ENCODE assay signal across 8 mouse cellular contexts in genomic region chr16:10843486-10844318, GRCm38 (mm10). TPM values are rescaled to one million over a fixed set of nuclear protein-coding genes. Genes with fewer than 3 reads are reported as not detected.
DNase-seq lines count a peak whose midpoint lies in the region; ATAC-seq and TF ChIP-seq lines count a peak whose summit lies in the region.

No protein-coding gene starts in this region.

- no peaks in the 10 kb centered on the region for H3K36me3 ChIP-seq in forebrain, postnatal 0 days (ENCODE audit: insufficient read depth)
- no peaks in the 10 kb centered on the region for H3K36me3 ChIP-seq in intestine, embryonic 15.5 days
- no peaks in the 10 kb centered on the region for H3K36me3 ChIP-seq in neural tube, embryonic 13.5 days

- H3K4me1 ChIP-seq in forebrain, postnatal 0 days (ENCODE audit: insufficient read depth), result no peaks in the 10 kb centered on the region
- peaks cover 19% of the 10 kb centered on the region; the same call in 1 of the 2 replicates for H3K4me1 ChIP-seq in intestine, embryonic 15.5 days (replicated peaks)
- peaks cover 9% of the 10 kb centered on the region for H3K4me1 ChIP-seq in lung, adult 2 months (ENCODE audit: control insufficient read depth, insufficient read depth, low read length)
- peaks cover 21% of the 10 kb centered on the region; the same call in 1 of the 2 replicates for H3K4me1 ChIP-seq in neural tube, embryonic 13.5 days (replicated peaks)

- 0 out of 2 replicates have a peak overlapping the region, but pooled peaks have one; percentile 26 for H3K9ac ChIP-seq in forebrain, postnatal 0 days
- 0 out of 2 replicates have a peak overlapping the region, but pooled peaks have one; percentile 8 for H3K9ac ChIP-seq in intestine, embryonic 15.5 days
- peak overlapping the region; percentile 26; the same call in 1 of the 2 replicates for H3K9ac ChIP-seq in neural tube, embryonic 13.5 days

- peak; percentile 86 for DNase-seq in CD4-positive, CD25-positive, alpha-beta regulatory T cell, adult 2 months (ENCODE audit: low read depth, low spot score)
- peak; percentile 59 for DNase-seq in adipocyte (ENCODE audit: low spot score)
- peak; percentile 39 for DNase-seq in forebrain, postnatal 0 days
- DNase-seq in lung, adult 2 months, result peak; percentile 35
- DNase-seq in urinary bladder, postnatal 25 days (ENCODE audit: low spot score), result no peak
- no peak for DNase-seq in frontal cortex, postnatal 14 days (ENCODE audit: low spot score in 2 of 2)

- H3K4me3 ChIP-seq in forebrain, postnatal 0 days (ENCODE audit: low read depth, low read length), result no peak overlapping the region
- no peak overlapping the region; the same call in 1 of the 2 replicates for H3K4me3 ChIP-seq in intestine, embryonic 15.5 days (replicated peaks)
- peak overlapping the region; percentile 35 for H3K4me3 ChIP-seq in lung, adult 2 months (replicated peaks; ENCODE audit: extremely low read depth, low read depth, low read length)
- H3K4me3 ChIP-seq in neural tube, embryonic 13.5 days, result no peak overlapping the region; the same call in 1 of the 2 replicates

- H3K4me2 ChIP-seq in forebrain, postnatal 0 days (ENCODE audit: low read depth), result peak overlapping the region; percentile 40
- H3K4me2 ChIP-seq in intestine, embryonic 15.5 days (replicated peaks), result peak overlapping the region; percentile 50
- H3K4me2 ChIP-seq in neural tube, embryonic 13.5 days, result peak overlapping the region; percentile 45

- ATAC-seq in forebrain, postnatal 0 days, result peak; percentile 51
- ATAC-seq in intestine, embryonic 15.5 days, result no peak
- ATAC-seq in neural tube, embryonic 13.5 days (ENCODE audit: low read depth), result no peak

- H3K9me3 ChIP-seq in forebrain, postnatal 0 days (ENCODE audit: low read length), result no peaks in the 10 kb centered on the region
- H3K9me3 ChIP-seq in intestine, embryonic 15.5 days, result no peaks in the 10 kb centered on the region
- no peaks in the 10 kb centered on the region for H3K9me3 ChIP-seq in neural tube, embryonic 13.5 days

- no peak overlapping the region for H3K27ac ChIP-seq in forebrain, postnatal 0 days (ENCODE audit: low read depth, low read length)
- peak overlapping the region; percentile 44 for H3K27ac ChIP-seq in intestine, embryonic 15.5 days
- H3K27ac ChIP-seq in neural tube, embryonic 13.5 days (replicated peaks), result no peak overlapping the region; the same call in 1 of the 2 replicates

- WGBS in forebrain, postnatal 0 days, result 17% methylated on average over 18 of the region's 18 CpGs
- 19% methylated on average over 18 of the region's 18 CpGs for WGBS in intestine, embryonic 15.5 days
- 8% methylated on average over 18 of the region's 18 CpGs for WGBS in lung, adult 2 months
- 28% methylated on average over 18 of the region's 18 CpGs for WGBS in neural tube, embryonic 13.5 days

- no peaks in the 10 kb centered on the region for H3K27me3 ChIP-seq in forebrain, postnatal 0 days (ENCODE audit: insufficient read depth, low read length)
- H3K27me3 ChIP-seq in intestine, embryonic 15.5 days (replicated peaks), result no peaks in the 10 kb centered on the region
- H3K27me3 ChIP-seq in neural tube, embryonic 13.5 days, result no peaks in the 10 kb centered on the region

- TF ChIP-seq POLR2A in lung, adult 2 months (IDR thresholded peaks at IDR 0.05; ENCODE audit: borderline replicate concordance, extremely low read depth, low read depth, low read length), result no peak

- TF ChIP-seq CTCF in forebrain, postnatal 0 days (IDR thresholded peaks at IDR 0.05; ENCODE audit: low read depth), result no peak
- TF ChIP-seq CTCF in lung, adult 2 months (IDR thresholded peaks at IDR 0.05; ENCODE audit: insufficient read depth, low read length), result no peak

RNA-seq across cellular contexts. Expression of gene Rmi2, which starts 8.8 kb away (rescaled TPM):
- 0.69 and 0.76 TPM in 2 replicates for total RNA-seq in forebrain, postnatal 0 days (2014; rRNA removed)
- polyA plus RNA-seq in forebrain, postnatal 0 days (2015; fragmentation: Nextera tagmentation; extraction: Ambion mirVana), result 0.30 and 0.35 TPM in 2 replicates
- polyA plus RNA-seq in intestine, embryonic 15.5 days (2015; fragmentation: Nextera tagmentation; extraction: Ambion mirVana), result 2.8 and 4.1 TPM in 2 replicates
- polyA plus RNA-seq in lung, adult 2 months (2012; rRNA removed), result 0.38 and 1.0 TPM in 2 replicates
- polyA plus RNA-seq in neural tube, embryonic 13.5 days (2015; fragmentation: Nextera tagmentation; extraction: Ambion mirVana), result 0.55 and 0.68 TPM in 2 replicates

RNA-seq across cellular contexts. Expression of gene Gm11172, which starts 31.0 kb away (rescaled TPM):
- total RNA-seq in forebrain, postnatal 0 days (2014; rRNA removed), result not detected in 2 replicates
- not detected in 2 replicates for polyA plus RNA-seq in forebrain, postnatal 0 days (2015; fragmentation: Nextera tagmentation; extraction: Ambion mirVana)
- not detected in 2 replicates for polyA plus RNA-seq in intestine, embryonic 15.5 days (2015; fragmentation: Nextera tagmentation; extraction: Ambion mirVana)
- not detected in 2 replicates for polyA plus RNA-seq in lung, adult 2 months (2012; rRNA removed)
- not detected in 2 replicates for polyA plus RNA-seq in neural tube, embryonic 13.5 days (2015; fragmentation: Nextera tagmentation; extraction: Ambion mirVana)

RNA-seq across cellular contexts. Expression of gene Prm1, which starts 38.1 kb away (rescaled TPM):
- total RNA-seq in forebrain, postnatal 0 days (2014; rRNA removed), result not detected in 2 replicates
- not detected in 2 replicates for polyA plus RNA-seq in forebrain, postnatal 0 days (2015; fragmentation: Nextera tagmentation; extraction: Ambion mirVana)
- not detected in 2 replicates for polyA plus RNA-seq in intestine, embryonic 15.5 days (2015; fragmentation: Nextera tagmentation; extraction: Ambion mirVana)
- 0.36 and 1.8 TPM in 2 replicates for polyA plus RNA-seq in lung, adult 2 months (2012; rRNA removed)
- 0.64 TPM in 1 of 2 replicates, not detected in the other for polyA plus RNA-seq in neural tube, embryonic 13.5 days (2015; fragmentation: Nextera tagmentation; extraction: Ambion mirVana)

RNA-seq across cellular contexts. Expression of gene Prm2, which starts 47.8 kb away (rescaled TPM):
- not detected in 2 replicates for total RNA-seq in forebrain, postnatal 0 days (2014; rRNA removed)
- polyA plus RNA-seq in forebrain, postnatal 0 days (2015; fragmentation: Nextera tagmentation; extraction: Ambion mirVana), result not detected in 2 replicates
- polyA plus RNA-seq in intestine, embryonic 15.5 days (2015; fragmentation: Nextera tagmentation; extraction: Ambion mirVana), result not detected in 2 replicates
- 0.83 and 1.8 TPM in 2 replicates for polyA plus RNA-seq in lung, adult 2 months (2012; rRNA removed)
- polyA plus RNA-seq in neural tube, embryonic 13.5 days (2015; fragmentation: Nextera tagmentation; extraction: Ambion mirVana), result not detected in 2 replicates

RNA-seq across cellular contexts. Expression of gene Prm3, which starts 53.0 kb away (rescaled TPM):
- total RNA-seq in forebrain, postnatal 0 days (2014; rRNA removed), result not detected in 2 replicates
- not detected in 2 replicates for polyA plus RNA-seq in forebrain, postnatal 0 days (2015; fragmentation: Nextera tagmentation; extraction: Ambion mirVana)
- not detected in 2 replicates for polyA plus RNA-seq in intestine, embryonic 15.5 days (2015; fragmentation: Nextera tagmentation; extraction: Ambion mirVana)
- polyA plus RNA-seq in lung, adult 2 months (2012; rRNA removed), result not detected in 2 replicates
- not detected in 2 replicates for polyA plus RNA-seq in neural tube, embryonic 13.5 days (2015; fragmentation: Nextera tagmentation; extraction: Ambion mirVana)

Comparison
In these comparisons a context has a peak if more than half of its experiments do, and no peak if none do; other contexts are left out.
1. DNase-seq: peak in CD4-positive, CD25-positive, alpha-beta regulatory T cell, adult 2 months (single experiment), adipocyte (single experiment), forebrain, postnatal 0 days (single experiment) and lung, adult 2 months (single experiment); none in urinary bladder, postnatal 25 days (single experiment) and frontal cortex, postnatal 14 days (0 of 2).
2. Peak in every context shown above with its lines, with median percentiles within 50 percentile points of each other: H3K4me2 ChIP-seq and H3K9ac ChIP-seq.